Comparison of ENCODE assay signal across 11 mouse cellular contexts in the genomic region with DNA sequence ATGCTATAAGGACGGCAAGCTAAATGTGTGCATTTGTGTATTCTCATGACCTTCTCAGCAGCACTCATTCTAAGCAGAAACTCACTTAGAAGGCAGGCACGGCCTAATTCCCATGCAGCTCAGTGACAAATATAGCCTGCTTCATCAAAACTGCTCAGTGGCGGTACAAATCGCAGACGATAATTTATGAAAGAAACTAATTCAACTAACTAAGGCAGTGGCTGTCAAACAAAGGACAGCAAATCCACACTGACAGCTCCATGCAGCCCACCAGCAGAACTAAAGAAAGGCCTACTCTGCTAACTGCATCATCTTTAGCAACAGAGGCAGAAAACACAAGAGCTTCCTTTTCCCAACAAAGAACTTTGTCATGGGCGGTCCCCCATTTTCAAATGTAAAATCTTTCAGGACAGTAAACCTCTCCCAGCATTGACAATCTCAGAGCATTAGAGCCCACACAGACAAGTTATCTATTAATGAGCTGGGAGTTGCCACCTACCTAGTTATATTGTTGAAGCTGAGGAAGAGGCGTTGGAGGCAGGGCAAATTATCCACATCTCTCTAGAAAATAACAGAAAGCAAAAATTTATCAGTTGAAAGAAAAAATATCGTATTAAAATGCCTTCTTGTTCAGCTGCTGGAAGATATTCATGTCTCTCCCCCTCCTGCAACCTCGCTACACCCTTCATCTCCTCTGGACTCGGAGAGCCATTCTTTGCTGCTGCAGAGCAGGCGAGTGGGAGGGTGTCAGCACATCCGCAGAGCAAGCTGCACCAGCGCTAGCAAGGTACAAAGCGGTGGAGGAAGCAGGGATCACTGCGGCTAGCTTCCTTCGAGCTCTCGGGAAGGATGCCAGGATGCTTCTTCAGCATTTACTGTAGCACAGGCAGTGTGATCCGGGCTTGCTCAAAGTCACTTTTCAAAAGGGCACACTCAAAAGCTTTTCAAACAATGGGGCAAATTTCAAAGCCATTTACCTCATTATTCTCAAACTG. TPM values are rescaled to one million over a fixed set of nuclear protein-coding genes. Genes with fewer than 3 reads are reported as not detected.
DNase-seq lines count a peak whose midpoint lies in the region; ATAC-seq lines count a peak whose summit lies in the region.
"Had no signal": no experiment of that assay in that cellular context is flagged by ENCODE, and none has a peak within 500 bp of the region (broad histone marks: within the 10 kb centered on the region; RNA-seq: fewer than 3 reads in every experiment).

No protein-coding gene starts in this region.

- WGBS in kidney, embryonic 15.5 days: 40% methylated on average over 18 of the region's 18 CpGs

- no peak overlapping the region for H3K4me3 ChIP-seq in kidney, embryonic 15.5 days (replicated peaks)
- H3K4me3 ChIP-seq: embryonic facial prominence, embryonic 15.5 days had no signal

- no peaks in the 10 kb centered on the region for H3K9me3 ChIP-seq in kidney, embryonic 15.5 days (replicated peaks)
- H3K9me3 ChIP-seq: embryonic facial prominence, embryonic 15.5 days had no signal

- H3K4me1 ChIP-seq in kidney, embryonic 15.5 days: peaks cover 10% of the 10 kb centered on the region
- H3K4me1 ChIP-seq: embryonic facial prominence, embryonic 15.5 days had no signal

- no peak overlapping the region; the same call in 1 of the 2 replicates for H3K27ac ChIP-seq in kidney, embryonic 15.5 days
- H3K27ac ChIP-seq: liver, embryonic 14.5 days had no signal

- no peak overlapping the region for H3K4me2 ChIP-seq in kidney, embryonic 15.5 days
- H3K4me2 ChIP-seq: embryonic facial prominence, embryonic 15.5 days had no signal

- no peak for ATAC-seq in kidney, embryonic 15.5 days (replicated peaks; ENCODE audit: low FRiP score)

- no peaks in the 10 kb centered on the region for H3K27me3 ChIP-seq in kidney, embryonic 15.5 days
- H3K27me3 ChIP-seq: CH12.LX; embryonic facial prominence, embryonic 15.5 days had no signal

- no peak overlapping the region for H3K9ac ChIP-seq in kidney, embryonic 15.5 days
- H3K9ac ChIP-seq: embryonic facial prominence, embryonic 15.5 days; liver, embryonic 14.5 days had no signal

- no peaks in the 10 kb centered on the region for H3K36me3 ChIP-seq in kidney, embryonic 15.5 days
- H3K36me3 ChIP-seq: embryonic facial prominence, embryonic 15.5 days had no signal

- peak; percentile 35 for DNase-seq in kidney, adult 18-20 months
- peak; percentile 45 for DNase-seq in embryo, embryonic 11 days
- peak; percentile 64 for DNase-seq in heart, postnatal 4 days
- peak; percentile 78 for DNase-seq in left cerebral cortex, adult 11 months (ENCODE audit: low spot score)
- DNase-seq in neural tube, embryonic 10.5 days (ENCODE audit: extremely low spot score, low spot score): peak; percentile 15
- DNase-seq in testis, postnatal 10 days (ENCODE audit: low spot score): peak; percentile 71
- DNase-seq in yolk sac, embryonic 10.5 days (ENCODE audit: low spot score): no peak

RNA-seq across cellular contexts. Expression of a gene that starts 38.7 kb away (rescaled TPM):
- polyA plus RNA-seq in kidney, embryonic 15.5 days (2015; fragmentation: Nextera tagmentation; extraction: Ambion mirVana): 15.7 and 16.8 TPM in 2 replicates
- 1 to 10 TPM; 9.4 to 9.5 TPM for total RNA-seq in heart, postnatal 4 days (2021)
